Mouse (Mus musculus) right cerebral cortex, adult 2 months (tissue): ENCODE measurements around the gene Elovl2.
"Not testable (repeated sequence)": the region's sequence is repeated elsewhere in the genome, so short reads cannot be mapped to it uniquely, and the experiment has no call there.

Source experiments
- DNase-seq, 2 experiments: peaks; one replicate each; pipeline ENCODE4 v3.0.0; 2021 to 2022; ENCODE audit warnings: low spot score in 2 of 2

Gene Elovl2

GRCm38 (mm10) chr13:41220304-41220834, at the start of gene Elovl2:
Gene Elovl2, minus strand, starts transcription at chr13:41220405.
- peak; percentile 38 to 52 for DNase-seq

- DNase-seq = peak; percentile 53 to 67
Measured at GRCm38 (mm10) chr13:41267827-41268408, 47.7 kb upstream of the Elovl2 start.

- no peak for DNase-seq
Measured at GRCm38 (mm10) chr13:41263304-41264006, 43.2 kb upstream of the Elovl2 start.

- not testable (repeated sequence) for DNase-seq
Measured at GRCm38 (mm10) chr13:41261617-41262016, 41.4 kb upstream of the Elovl2 start.

- no peak for DNase-seq
Measured at GRCm38 (mm10) chr13:41257851-41258250, 37.6 kb upstream of the Elovl2 start.

- no peak for DNase-seq
Measured at GRCm38 (mm10) chr13:41256962-41257361, 36.8 kb upstream of the Elovl2 start.

- no peak for DNase-seq
Measured at GRCm38 (mm10) chr13:41256126-41256525, 35.9 kb upstream of the Elovl2 start.

GRCm38 (mm10) chr13:41252736-41253135, 32.5 kb upstream of the Elovl2 start:
- DNase-seq = no peak

GRCm38 (mm10) chr13:41252141-41252540, 31.9 kb upstream of the Elovl2 start:
- DNase-seq = no peak

- no peak for DNase-seq
Measured at GRCm38 (mm10) chr13:41251667-41252066, 31.5 kb upstream of the Elovl2 start.

- DNase-seq = not testable (repeated sequence)
Measured at GRCm38 (mm10) chr13:41251232-41251631, 31.0 kb upstream of the Elovl2 start.

GRCm38 (mm10) chr13:41250318-41250981, 30.2 kb upstream of the Elovl2 start:
- DNase-seq = peak; percentile 41 to 52

GRCm38 (mm10) chr13:41249538-41250317, 29.5 kb upstream of the Elovl2 start, which contains the start of gene Smim13:
Gene Smim13, plus strand, starts transcription at chr13:41249844.
- DNase-seq = peak; percentile 94 to 96

- DNase-seq = peak in 1 of 2 experiments; percentile 52
Measured at GRCm38 (mm10) chr13:41248751-41249520, 28.7 kb upstream of the Elovl2 start.

- no peak for DNase-seq
Measured at GRCm38 (mm10) chr13:41244306-41244830, 24.2 kb upstream of the Elovl2 start.

GRCm38 (mm10) chr13:41241557-41241956, 21.4 kb upstream of the Elovl2 start:
- no peak for DNase-seq

- no peak for DNase-seq
Measured at GRCm38 (mm10) chr13:41238805-41239130, 18.6 kb upstream of the Elovl2 start.

- no peak for DNase-seq
Measured at GRCm38 (mm10) chr13:41238035-41238804, 18.0 kb upstream of the Elovl2 start.

- no peak for DNase-seq
Measured at GRCm38 (mm10) chr13:41235845-41236741, 15.9 kb upstream of the Elovl2 start.
